Mouse (Mus musculus) adipocyte (in vitro differentiated cells): ENCODE measurements at regions not wholly inside any gene's neighbourhood (a gene's known extent, or its start where the extent isn't known, plus 50 kb on each side); places are given as distances from the start of the nearest gene placed in this dataset.

Experiments
- DNase-seq: peaks from one replicate; pipeline ENCODE4 v3.0.0-alpha.2; 2016; ENCODE audit warnings: low spot score

- DNase-seq, result no peak
Measured at GRCm38 (mm10) chr13:46222031-46222430, 51.5 kb upstream of the Stmnd1 start.

- no peak for DNase-seq
Measured at GRCm38 (mm10) chr13:46218101-46218701, 55.3 kb upstream of the Stmnd1 start.

- no peak for DNase-seq
Measured at GRCm38 (mm10) chr13:46216954-46217838, 56.3 kb upstream of the Stmnd1 start.

GRCm38 (mm10) chr13:46203551-46203950 lies 70.0 kb upstream of the Stmnd1 start:
- no peak for DNase-seq

GRCm38 (mm10) chr13:46202586-46202985 lies 70.9 kb upstream of the Stmnd1 start:
- DNase-seq, result no peak

GRCm38 (mm10) chr13:46201029-46201599 lies 72.4 kb upstream of the Stmnd1 start:
- DNase-seq, result no peak

GRCm38 (mm10) chr13:46193131-46193530 lies 80.4 kb upstream of the Stmnd1 start:
- no peak for DNase-seq

- DNase-seq, result no peak
Measured at GRCm38 (mm10) chr13:46189726-46190125, 83.8 kb upstream of the Stmnd1 start.

- peak; percentile 26 for DNase-seq
Measured at GRCm38 (mm10) chr13:46182851-46183250, 90.7 kb upstream of the Stmnd1 start.

GRCm38 (mm10) chr13:46180606-46181133 lies 92.9 kb upstream of the Stmnd1 start:
- no peak for DNase-seq

GRCm38 (mm10) chr13:46179916-46180315 lies 93.6 kb upstream of the Stmnd1 start:
- DNase-seq, result no peak

GRCm38 (mm10) chr13:46173103-46173502 lies 100.4 kb upstream of the Stmnd1 start:
- no peak for DNase-seq

GRCm38 (mm10) chr13:46162025-46162374 lies 111.5 kb upstream of the Stmnd1 start:
- DNase-seq, result peak; percentile 80

- DNase-seq, result no peak
Measured at GRCm38 (mm10) chr13:46161261-46162024, 112.1 kb upstream of the Stmnd1 start.

- no peak for DNase-seq
Measured at GRCm38 (mm10) chr13:46159354-46159753, 114.2 kb upstream of the Stmnd1 start.

GRCm38 (mm10) chr13:46153282-46154260 lies 120.0 kb upstream of the Stmnd1 start:
- DNase-seq, result no peak

GRCm38 (mm10) chr13:46140006-46140405 lies 133.5 kb upstream of the Stmnd1 start:
- DNase-seq, result no peak

- no peak for DNase-seq
Measured at GRCm38 (mm10) chr13:46139251-46139650, 134.3 kb upstream of the Stmnd1 start.

GRCm38 (mm10) chr13:46135411-46135810 lies 138.1 kb upstream of the Stmnd1 start:
- no peak for DNase-seq

- no peak for DNase-seq
Measured at GRCm38 (mm10) chr13:46129236-46129855, 144.2 kb upstream of the Stmnd1 start.
